8 mouse cellular contexts compared by ENCODE assay signal in genomic region chr5:122059060-122060017, GRCm38 (mm10). TPM values are rescaled to one million over a fixed set of nuclear protein-coding genes. Genes with fewer than 3 reads are reported as not detected.
A peak's percentile ranks its signal among the peaks of the same experiment; 100 is the strongest.
DNase-seq lines count a peak whose midpoint lies in the region; ATAC-seq and TF ChIP-seq lines count a peak whose summit lies in the region.

No protein-coding gene starts in this region.

- H3K27ac ChIP-seq in bone marrow, adult 2 months (ENCODE audit: control insufficient read depth, insufficient read depth, low read depth, low read length, poor library complexity): no peak overlapping the region
- H3K27ac ChIP-seq in limb, embryonic 11.5 days (replicated peaks; ENCODE audit: low read depth, low read length): no peak overlapping the region
- no peak overlapping the region; the same call in 1 of the 2 replicates for H3K27ac ChIP-seq in midbrain, embryonic 11.5 days (ENCODE audit: low read depth, low read length)
- H3K27ac ChIP-seq in stomach, embryonic 16.5 days (ENCODE audit: low read length): no peak overlapping the region

- TF ChIP-seq CTCF in bone marrow, adult 2 months (IDR thresholded peaks at IDR 0.05; ENCODE audit: control insufficient read depth, insufficient read depth, low read length): peak; percentile 72

- no peak overlapping the region for H3K9ac ChIP-seq in limb, embryonic 11.5 days (ENCODE audit: low read length)
- peak overlapping the region; percentile 42 for H3K9ac ChIP-seq in midbrain, embryonic 11.5 days (ENCODE audit: low read length)
- H3K9ac ChIP-seq in stomach, embryonic 16.5 days (ENCODE audit: low read length): peak overlapping the region; percentile 26; the same call in 1 of the 2 replicates

- H3K27me3 ChIP-seq in limb, embryonic 11.5 days (ENCODE audit: control insufficient read depth, insufficient read depth, low read length): no peaks in the 10 kb centered on the region; the same call in 1 of the 2 replicates
- no peaks in the 10 kb centered on the region for H3K27me3 ChIP-seq in midbrain, embryonic 11.5 days (ENCODE audit: control insufficient read depth, insufficient read depth, low read length)
- H3K27me3 ChIP-seq in stomach, embryonic 16.5 days (ENCODE audit: control insufficient read depth, insufficient read depth, low read length): no peaks in the 10 kb centered on the region

- intact Hi-C loops in heart, postnatal 25 days (cut with DNase I): loop anchor here (2.0 to 5.0 kb wide), 2 partner anchors 115 to 167 kb away; no protein-coding TSS in a partner anchor
- intact Hi-C loops in heart, postnatal 14 days (cut with DNase I): loop anchor here (1.0 to 5.0 kb wide), 2 partner anchors 117 to 187 kb away; no protein-coding TSS in a partner anchor

- H3K4me2 ChIP-seq in limb, embryonic 11.5 days (ENCODE audit: low read depth, severe bottlenecking): peak overlapping the region; percentile 40
- H3K4me2 ChIP-seq in midbrain, embryonic 11.5 days: peak overlapping the region; percentile 41; the same call in 1 of the 2 replicates
- peak overlapping the region; percentile 52 for H3K4me2 ChIP-seq in stomach, embryonic 16.5 days (ENCODE audit: low read depth, low read length)

- H3K4me3 ChIP-seq in bone marrow, adult 2 months (replicated peaks; ENCODE audit: control insufficient read depth, low read depth, low read length): no peak overlapping the region
- H3K4me3 ChIP-seq in limb, embryonic 11.5 days (ENCODE audit: low read depth, low read length): peak overlapping the region; percentile 6; the same call in 1 of the 2 replicates
- 0 out of 2 replicates have a peak overlapping the region, but pooled peaks have one; percentile 16 for H3K4me3 ChIP-seq in midbrain, embryonic 11.5 days (ENCODE audit: low read depth, low read length)
- peak overlapping the region; percentile 21 for H3K4me3 ChIP-seq in stomach, embryonic 16.5 days (replicated peaks; ENCODE audit: low read length)

- no peaks in the 10 kb centered on the region for H3K36me3 ChIP-seq in limb, embryonic 11.5 days (ENCODE audit: control insufficient read depth, insufficient read depth, low read length)
- no peaks in the 10 kb centered on the region for H3K36me3 ChIP-seq in midbrain, embryonic 11.5 days (ENCODE audit: control insufficient read depth, insufficient read depth, low read length)
- H3K36me3 ChIP-seq in stomach, embryonic 16.5 days (ENCODE audit: control insufficient read depth, insufficient read depth, low read length): no peaks in the 10 kb centered on the region

- WGBS in bone marrow, adult 2 months: 24% methylated on average over 39 of the region's 39 CpGs
- 31% methylated on average over 39 of the region's 39 CpGs for WGBS in limb, embryonic 11.5 days
- WGBS in midbrain, embryonic 11.5 days: 28% methylated on average over 39 of the region's 39 CpGs
- WGBS in stomach, embryonic 16.5 days: 23% methylated on average over 39 of the region's 39 CpGs

- peaks cover 5% of the 10 kb centered on the region; the same call in 1 of the 2 replicates for H3K9me3 ChIP-seq in limb, embryonic 11.5 days (ENCODE audit: control insufficient read depth, low read length)
- peaks cover 5% of the 10 kb centered on the region; the same call in 1 of the 2 replicates for H3K9me3 ChIP-seq in midbrain, embryonic 11.5 days (ENCODE audit: control insufficient read depth, low read length)
- peaks cover 4% of the 10 kb centered on the region for H3K9me3 ChIP-seq in stomach, embryonic 16.5 days (replicated peaks; ENCODE audit: control insufficient read depth, low read length)

- TF ChIP-seq POLR2A in bone marrow, adult 2 months (IDR thresholded peaks at IDR 0.05; ENCODE audit: borderline replicate concordance, control insufficient read depth, low read depth, low read length): no peak

- H3K4me1 ChIP-seq in bone marrow, adult 2 months (ENCODE audit: control insufficient read depth, insufficient read depth, low read length): no peaks in the 10 kb centered on the region
- no peaks in the 10 kb centered on the region for H3K4me1 ChIP-seq in limb, embryonic 11.5 days (ENCODE audit: control insufficient read depth, insufficient read depth, low read length)
- H3K4me1 ChIP-seq in midbrain, embryonic 11.5 days (ENCODE audit: control insufficient read depth, insufficient read depth, low read length): peaks cover 15% of the 10 kb centered on the region; the same call in 1 of the 2 replicates
- H3K4me1 ChIP-seq in stomach, embryonic 16.5 days (ENCODE audit: control insufficient read depth, insufficient read depth, low read length): no peaks in the 10 kb centered on the region

- ATAC-seq in limb, embryonic 11.5 days (ENCODE audit: insufficient number of reproducible peaks, low FRiP score, low TSS enrichment, low read depth): peak; percentile 38; the same call in 1 of the 2 replicates
- peak; percentile 71 for ATAC-seq in midbrain, embryonic 11.5 days (ENCODE audit: low FRiP score)
- no peak for ATAC-seq in stomach, embryonic 16.5 days (ENCODE audit: insufficient read depth, low FRiP score)

- peak; percentile 94 for DNase-seq in heart, adult 11 months
- DNase-seq in heart, postnatal 25 days (ENCODE audit: low spot score): no peak
- DNase-seq in fibroblast of lung, adult 2 months (ENCODE audit: low read depth): peak; percentile 8
- DNase-seq in heart, postnatal 14 days: peak; percentile 66 to 80
- peak; percentile 84 for DNase-seq in limb, embryonic 11.5 days (ENCODE audit: low spot score)
- peak; percentile 96 for DNase-seq in midbrain, embryonic 11.5 days (ENCODE audit: low spot score, missing footprints)

RNA-seq across cellular contexts. Expression of gene Cux2, which starts 9.4 kb away (rescaled TPM):
- 10 to 100 TPM; 23.7 to 29.0 TPM for total RNA-seq in heart, postnatal 25 days (2021)
- 0.41 and 1.2 TPM in 2 replicates for polyA plus RNA-seq in bone marrow, adult 2 months (2011; ENCODE audit: insufficient read depth, insufficient read length, low replicate concordance, missing spikeins)
- 10 to 100 TPM; 24.8 to 27.0 TPM for total RNA-seq in heart, postnatal 14 days (2021)
- 3.0 and 3.7 TPM in 2 replicates for polyA plus RNA-seq in limb, embryonic 11.5 days (2014; fragmentation: Nextera tagmentation; extraction: Ambion mirVana)
- 11.1 and 12.6 TPM in 2 replicates for polyA plus RNA-seq in midbrain, embryonic 11.5 days (2014; fragmentation: Nextera tagmentation; extraction: Ambion mirVana)
- 3.2 and 3.5 TPM in 2 replicates for polyA plus RNA-seq in stomach, embryonic 16.5 days (2015; fragmentation: Nextera tagmentation; extraction: Ambion mirVana)

RNA-seq across cellular contexts. Expression of gene Myl2, which starts 41.4 kb away (rescaled TPM):
- over 10,000 TPM; 18,094 to 20,102 TPM for total RNA-seq in heart, postnatal 25 days (2021)
- 4.3 and 6.0 TPM in 2 replicates for polyA plus RNA-seq in bone marrow, adult 2 months (2011; ENCODE audit: insufficient read depth, insufficient read length, low replicate concordance, missing spikeins)
- over 10,000 TPM; 16,479 to 17,190 TPM for total RNA-seq in heart, postnatal 14 days (2021)
- polyA plus RNA-seq in limb, embryonic 11.5 days (2014; fragmentation: Nextera tagmentation; extraction: Ambion mirVana): 3.4 TPM in 1 of 2 replicates, not detected in the other
- 0.29 TPM in 1 of 2 replicates, not detected in the other for polyA plus RNA-seq in midbrain, embryonic 11.5 days (2014; fragmentation: Nextera tagmentation; extraction: Ambion mirVana)
- polyA plus RNA-seq in stomach, embryonic 16.5 days (2015; fragmentation: Nextera tagmentation; extraction: Ambion mirVana): 1.1 and 17.1 TPM in 2 replicates
